Mouse (Mus musculus) heart, postnatal 0 days (tissue): ENCODE measurements at regions not wholly inside any gene's neighbourhood (a gene's known extent, or its start where the extent isn't known, plus 50 kb on each side); places are given as distances from the start of the nearest gene placed in this dataset.
A peak's percentile ranks its signal among the peaks of the same experiment; 100 is the strongest.

Experiments used
- ATAC-seq: fragments of 200-750 bp; cut with Nextera tagmentation; 2 replicates; pipeline ENCODE4 v1.8.0; 2017; ENCODE audit warnings: low read depth, moderate number of reproducible peaks, moderate library complexity; ENCODE audit not compliant: insufficient read depth
- DNase-seq: peaks from one replicate; pipeline ENCODE4 v3.0.0-alpha.2; 2016; ENCODE audit warnings: low spot score
- H3K27ac ChIP-seq: fragments of 300-500 bp; sonication (generic); 2 replicates; pipeline ENCODE4 v1.5.1; 2014; ENCODE audit warnings: low read depth, mild to moderate bottlenecking
- H3K27me3 ChIP-seq: fragments of 300-500 bp; sonication (generic); 2 replicates; pipeline ENCODE4 v1.6.1; 2014; ENCODE audit warnings: low read length, mixed read lengths; ENCODE audit not compliant: control insufficient read depth, insufficient read depth
- H3K36me3 ChIP-seq: fragments of 300-500 bp; sonication (generic); replicated peaks from 2 replicates; pipeline ENCODE4 v1.6.1; 2014; ENCODE audit warnings: low read length, mixed read lengths; ENCODE audit not compliant: control insufficient read depth, insufficient read depth
- H3K4me1 ChIP-seq: fragments of 300-500 bp; sonication (generic); 2 replicates; pipeline ENCODE4 v1.6.1; 2014; ENCODE audit warnings: antibody characterized with exemption; ENCODE audit not compliant: control insufficient read depth, insufficient read depth
- H3K4me2 ChIP-seq: fragments of 300-500 bp; sonication (generic); 2 replicates; pipeline ENCODE4 v1.6.1; 2014; ENCODE audit warnings: low read depth, mild to moderate bottlenecking, low read length, moderate library complexity
- H3K4me3 ChIP-seq: fragments of 300-500 bp; sonication (generic); 2 replicates; pipeline ENCODE4 v1.5.1; 2014; ENCODE audit warnings: low read depth, low read length
- H3K9ac ChIP-seq: fragments of 300-500 bp; sonication (generic); replicated peaks from 2 replicates; pipeline ENCODE4 v1.6.1; 2014; ENCODE audit warnings: low read depth, low read length, mixed read lengths
- H3K9me3 ChIP-seq: fragments of 300-500 bp; sonication (generic); replicated peaks from 2 replicates; pipeline ENCODE4 v1.6.1; 2016; ENCODE audit warnings: low read length; ENCODE audit not compliant: control insufficient read depth
- CTCF ChIP-seq: IDR thresholded peaks from 2 replicates; pipeline ENCODE4 v1.5.1; 2016; ENCODE audit warnings: antibody characterized with exemption, control low read depth, low read depth
- EP300 ChIP-seq: IDR thresholded peaks from 2 replicates; pipeline ENCODE4 v1.6.1; 2016; ENCODE audit warnings: antibody characterized with exemption, low read depth
- WGBS: fragments of 180-500 bp; shearing (Covaris S2); extraction: QIAGEN DNeasy Blood & Tissue Kit; methylation state at CpG from one replicate; pipeline ENCODE4 v1.1.7; 2014; 5-methylcytosine and 5-hydroxymethylcytosine counted together

DNA sequence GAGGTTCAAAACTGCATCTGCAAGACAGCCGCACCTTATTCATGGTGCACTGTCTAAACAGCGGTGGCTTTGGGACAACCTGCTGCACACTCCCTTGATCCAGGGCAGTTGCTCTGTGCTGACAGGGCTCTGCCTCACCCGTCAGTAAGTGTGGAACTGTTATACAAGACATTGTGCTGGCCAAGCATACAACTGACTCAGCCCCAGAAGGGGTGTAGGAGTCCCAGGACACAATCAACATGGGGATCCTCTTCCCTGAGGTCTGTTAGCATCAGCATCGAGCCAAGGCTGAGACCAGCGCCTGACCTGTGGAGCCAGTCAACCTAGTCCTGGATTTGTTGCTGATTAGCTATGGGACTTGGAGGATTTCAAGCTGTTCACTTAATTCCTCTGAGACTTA is 86.4 kb upstream of the Bmper start:
- no peak for ATAC-seq
- Histone ChIP-seq H3K27ac (no peak overlapping the region), H3K4me2 (no peak overlapping the region), H3K27me3 (no peaks in the 10 kb centered on the region), H3K4me3 (no peak overlapping the region), H3K9ac (no peak overlapping the region), H3K36me3 (no peaks in the 10 kb centered on the region), H3K9me3 (no peaks in the 10 kb centered on the region), H3K4me1 (peaks cover 3% of the 10 kb centered on the region; the same call in 1 of the 2 replicates)
- WGBS = 80% methylated on average over 5 of the region's 5 CpGs
- no peak for DNase-seq
- no peak for TF ChIP-seq CTCF

DNA sequence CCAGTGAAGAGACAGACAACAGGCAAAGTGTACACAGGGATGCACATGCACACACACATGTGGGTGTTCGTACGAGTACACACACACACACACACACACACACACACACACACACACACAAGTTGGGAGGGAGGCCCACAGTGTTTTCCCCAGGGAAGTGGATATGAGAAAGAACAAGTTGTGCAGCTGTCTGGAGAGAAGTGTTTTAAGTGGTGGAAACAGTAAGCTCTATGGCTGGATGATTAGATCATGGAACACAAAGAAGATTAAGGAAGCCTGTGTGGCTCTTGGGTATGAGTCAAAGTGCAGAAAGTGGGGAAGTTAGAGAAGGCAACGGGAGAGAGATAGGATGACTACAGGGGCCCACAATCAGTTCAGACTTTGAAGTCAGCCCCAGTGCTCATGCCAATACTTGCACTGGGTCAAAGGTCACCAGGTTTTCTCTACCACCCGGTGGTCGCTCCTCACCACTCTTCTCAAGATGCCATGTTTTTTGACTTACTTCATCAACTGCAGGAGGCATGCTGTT is 85.1 kb upstream of the Bmper start:
- peak; percentile 31 for DNase-seq
- TF ChIP-seq EP300 (no peak; the same call in 1 of the 2 replicates), CTCF (no peak)
- Histone ChIP-seq H3K27me3 (no peaks in the 10 kb centered on the region), H3K9ac (no peak overlapping the region), H3K4me2 (no peak overlapping the region), H3K4me3 (no peak overlapping the region), H3K27ac (no peak overlapping the region), H3K36me3 (no peaks in the 10 kb centered on the region), H3K4me1 (peaks cover 3% of the 10 kb centered on the region; the same call in 1 of the 2 replicates), H3K9me3 (no peaks in the 10 kb centered on the region)
- WGBS = 54% methylated on average over 5 of the region's 5 CpGs
- ATAC-seq = peak; percentile 49; the same call in 1 of the 2 replicates

DNA sequence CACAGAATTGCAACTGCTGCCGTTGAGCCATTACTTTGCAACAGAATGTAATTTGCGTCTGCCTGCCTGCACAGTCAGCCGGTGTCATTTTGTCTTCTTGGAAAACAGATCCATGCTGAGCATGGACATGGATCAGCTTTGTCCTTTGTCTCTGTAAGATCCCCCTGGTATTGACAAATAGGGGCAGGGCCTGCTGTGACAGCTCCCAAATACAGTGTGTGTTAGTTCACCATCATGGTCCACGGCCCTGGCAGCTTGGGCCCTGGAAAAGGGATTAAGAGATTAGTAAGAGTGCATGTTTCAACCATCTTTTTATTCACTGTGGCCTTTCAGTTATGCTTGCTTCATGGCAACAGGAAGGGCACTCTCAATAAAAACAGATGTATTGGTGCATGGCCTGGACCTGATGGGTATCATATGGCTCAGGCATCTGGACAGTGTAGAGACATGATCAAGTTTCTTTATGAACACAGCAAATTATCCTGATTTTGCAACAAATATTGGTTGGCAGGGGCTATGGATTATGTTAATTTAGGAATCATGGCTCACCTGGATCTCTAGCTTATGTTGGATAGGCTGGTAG is 83.2 kb upstream of the Bmper start:
- TF ChIP-seq EP300 (no peak), CTCF (no peak)
- Histone ChIP-seq H3K27ac (no peak overlapping the region), H3K36me3 (no peaks in the 10 kb centered on the region), H3K9me3 (no peaks in the 10 kb centered on the region), H3K4me2 (no peak overlapping the region), H3K4me1 (peaks cover 3% of the 10 kb centered on the region; the same call in 1 of the 2 replicates), H3K4me3 (no peak overlapping the region), H3K9ac (no peak overlapping the region), H3K27me3 (no peaks in the 10 kb centered on the region)
- DNase-seq (no peak), ATAC-seq (no peak)
- WGBS = 83% methylated on average over 4 of the region's 4 CpGs

DNA sequence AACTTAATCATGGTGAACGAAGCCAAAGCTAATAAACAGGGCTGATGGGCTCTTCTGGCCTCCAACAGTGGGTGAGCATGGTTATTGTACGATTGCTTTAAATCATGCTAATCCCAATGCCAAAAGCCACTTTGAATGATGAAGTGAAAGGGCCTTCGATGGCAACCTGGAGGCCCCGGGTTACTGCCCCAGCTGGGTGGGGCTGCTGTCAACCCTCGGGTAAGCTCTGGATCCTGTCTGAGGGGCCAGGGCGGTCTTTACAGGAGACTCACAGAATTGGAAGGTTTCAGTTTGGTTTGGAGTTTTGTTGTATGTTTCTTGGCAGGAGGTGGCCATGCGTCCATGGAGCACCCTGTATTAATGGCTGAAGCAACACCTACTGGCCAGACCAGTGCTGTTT is 78.6 kb upstream of the Bmper start:
- Histone ChIP-seq H3K9me3 (no peaks in the 10 kb centered on the region), H3K4me2 (no peak overlapping the region), H3K9ac (no peak overlapping the region), H3K4me3 (no peak overlapping the region), H3K27me3 (no peaks in the 10 kb centered on the region), H3K4me1 (no peaks in the 10 kb centered on the region), H3K27ac (no peak overlapping the region), H3K36me3 (no peaks in the 10 kb centered on the region)
- no peak for ATAC-seq
- TF ChIP-seq CTCF (no peak), EP300 (no peak)
- WGBS = 80% methylated on average over 7 of the region's 7 CpGs
- no peak for DNase-seq

DNA sequence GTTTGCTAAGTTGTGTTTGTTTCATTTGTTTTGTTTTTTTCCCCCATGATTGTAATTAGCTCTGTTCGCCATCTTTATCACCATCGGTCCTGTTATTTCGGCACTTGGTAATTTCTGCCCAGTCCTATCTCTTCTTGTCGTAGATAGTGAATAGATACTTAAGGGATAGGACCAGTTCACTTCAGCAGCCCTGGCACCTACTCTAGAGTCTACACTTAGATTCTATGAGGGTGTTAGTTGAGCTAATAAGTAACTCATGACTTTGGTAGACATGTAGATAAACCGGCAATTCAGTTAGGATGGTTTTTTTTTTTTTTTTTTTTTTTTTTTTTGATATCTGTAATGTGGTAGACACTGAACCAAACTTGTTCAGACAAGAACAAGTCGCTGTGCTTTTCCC is 72.5 kb upstream of the Bmper start:
- no peak for ATAC-seq
- no peak overlapping the region for H3K4me2 ChIP-seq
- no peak overlapping the region for H3K9ac ChIP-seq
- H3K27ac ChIP-seq = no peak overlapping the region
- TF ChIP-seq EP300 (no peak), CTCF (no peak)
- no peak for DNase-seq
- H3K9me3 ChIP-seq = no peaks in the 10 kb centered on the region
- H3K4me1 ChIP-seq = no peaks in the 10 kb centered on the region
- no peaks in the 10 kb centered on the region for H3K27me3 ChIP-seq
- no peaks in the 10 kb centered on the region for H3K36me3 ChIP-seq
- 69% methylated on average over 6 of the region's 6 CpGs for WGBS
- H3K4me3 ChIP-seq = no peak overlapping the region

DNA sequence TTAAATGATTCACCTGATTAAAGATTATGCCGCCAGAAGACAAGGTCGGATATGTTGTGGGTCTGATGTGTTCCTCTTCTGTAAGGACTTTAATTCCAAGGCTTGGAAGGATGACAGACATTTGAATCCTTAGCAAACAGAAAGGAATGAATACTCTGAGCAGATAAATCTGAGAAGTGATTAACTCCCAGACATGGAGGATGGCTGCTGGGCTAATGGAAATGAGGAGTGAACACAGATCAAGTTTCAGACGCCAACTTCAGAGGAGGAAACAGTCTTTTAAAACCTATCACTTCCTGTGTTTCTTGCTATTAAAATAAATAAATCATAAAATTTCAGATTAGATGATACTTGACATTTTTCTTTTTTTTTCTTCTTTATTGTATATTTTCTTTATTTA is 72.0 kb upstream of the Bmper start:
- H3K36me3 ChIP-seq = no peaks in the 10 kb centered on the region
- TF ChIP-seq EP300 (no peak), CTCF (no peak)

More for the DNA sequence above, 72.0 kb upstream of the Bmper start:
- 58% methylated on average over 3 of the region's 3 CpGs for WGBS
- ATAC-seq = no peak
- Histone ChIP-seq H3K9me3 (no peaks in the 10 kb centered on the region), H3K27me3 (no peaks in the 10 kb centered on the region), H3K4me3 (no peak overlapping the region), H3K4me2 (no peak overlapping the region), H3K9ac (no peak overlapping the region), H3K4me1 (no peaks in the 10 kb centered on the region), H3K27ac (no peak overlapping the region)
- no peak for DNase-seq
